Mouse (Mus musculus) neural tube, embryonic 14.5 days (tissue): ENCODE measurements around the gene Prr14l. TPM values are rescaled to one million over a fixed set of nuclear protein-coding genes. Genes with fewer than 3 reads are reported as not detected.
"Not testable (repeated sequence)": the region's sequence is repeated elsewhere in the genome, so short reads cannot be mapped to it uniquely, and the experiment has no call there.

Source experiments
- ATAC-seq: fragments of 200-750 bp; cut with Nextera tagmentation; 2 replicates; pipeline ENCODE4 v1.8.0; 2017; ENCODE audit warnings: low read depth, mild to moderate bottlenecking, moderate TSS enrichment, moderate library complexity
- H3K27ac ChIP-seq: fragments of 300-500 bp; sonication (generic); 2 replicates; pipeline ENCODE4 v1.5.1; 2014; ENCODE audit warnings: low read depth, mild to moderate bottlenecking, control low read depth, low read length, moderate library complexity, mixed read lengths
- H3K27me3 ChIP-seq: fragments of 300-500 bp; sonication (generic); 2 replicates; pipeline ENCODE4 v1.6.1; 2014; ENCODE audit warnings: low read length; ENCODE audit not compliant: control insufficient read depth, insufficient read depth
- H3K36me3 ChIP-seq: fragments of 300-500 bp; sonication (generic); 2 replicates; pipeline ENCODE4 v1.6.1; 2014; ENCODE audit warnings: low read length, mixed read lengths; ENCODE audit not compliant: control insufficient read depth, insufficient read depth
- H3K4me1 ChIP-seq: fragments of 300-500 bp; sonication (generic); 2 replicates; pipeline ENCODE4 v1.6.1; 2014; ENCODE audit warnings: low read length; ENCODE audit not compliant: control insufficient read depth, insufficient read depth
- H3K4me2 ChIP-seq: fragments of 300-500 bp; sonication (generic); 2 replicates; pipeline ENCODE4 v1.6.1; 2014; ENCODE audit warnings: mild to moderate bottlenecking, low read depth, low read length, control low read depth
- H3K4me3 ChIP-seq: fragments of 300-500 bp; sonication (generic); 2 replicates; pipeline ENCODE4 v1.5.1; 2014; ENCODE audit warnings: low read depth, low read length, control low read depth, mixed read lengths
- H3K9ac ChIP-seq: fragments of 300-500 bp; sonication (generic); replicated peaks from 2 replicates; pipeline ENCODE4 v1.6.1; 2014; ENCODE audit warnings: low read depth, mild to moderate bottlenecking, control low read depth, low read length, mixed read lengths
- H3K9me3 ChIP-seq: fragments of 300-500 bp; sonication (generic); 2 replicates; pipeline ENCODE4 v1.6.1; 2016; ENCODE audit warnings: low read length; ENCODE audit not compliant: control insufficient read depth
- WGBS: fragments of 180-500 bp; shearing (Covaris S2); extraction: QIAGEN DNeasy Blood & Tissue Kit; methylation state at CpG from one replicate; pipeline ENCODE4 v1.1.7; 2014; 5-methylcytosine and 5-hydroxymethylcytosine counted together
- polyA plus RNA-seq: library from polyadenylated mRNA; unstranded; fragments of >200 nt; fragmentation: Nextera tagmentation; extraction: Ambion mirVana; gene quantifications from 2 replicates; pipeline ENCODE4 v1.2.1, GENCODE M21; 2014

Gene Prr14l
- polyA plus RNA-seq, 1 experiment from 2014 or later, result 15.6 TPM

GRCm38 (mm10) chr5:32855274-32855673, 1.2 kb upstream of the Prr14l start:
- not testable (repeated sequence) for H3K27me3 ChIP-seq, H3K9ac ChIP-seq, H3K36me3 ChIP-seq, ATAC-seq, H3K4me2 ChIP-seq, H3K4me3 ChIP-seq, H3K9me3 ChIP-seq, H3K27ac ChIP-seq
- H3K4me1 ChIP-seq, result peaks cover 19% of the 10 kb centered on the region
- 100% methylated on average over 2 of the region's 3 CpGs for WGBS

- no peaks in the 10 kb centered on the region for H3K27me3 ChIP-seq
- H3K9me3 ChIP-seq, result no peaks in the 10 kb centered on the region
- no peaks in the 10 kb centered on the region for H3K36me3 ChIP-seq
- H3K27ac ChIP-seq, result no peak overlapping the region; the same call in 1 of the 2 replicates
- 95% methylated on average over 4 of the region's 4 CpGs for WGBS
- no peak overlapping the region for H3K9ac ChIP-seq
- H3K4me1 ChIP-seq, result peaks cover 19% of the 10 kb centered on the region
- H3K4me2 ChIP-seq, result no peak overlapping the region
- no peak for ATAC-seq
- no peak overlapping the region for H3K4me3 ChIP-seq
Observed at GRCm38 (mm10) chr5:32854818-32855217, 762 bp upstream of the Prr14l start.

- 70% methylated on average over 6 of the region's 6 CpGs for WGBS
- H3K4me3 ChIP-seq, result no peak overlapping the region
Observed at GRCm38 (mm10) chr5:32852026-32852425, 2.0 kb downstream of the Prr14l start.

GRCm38 (mm10) chr5:32849580-32849979, 4.5 kb downstream of the Prr14l start:
- ATAC-seq, result not testable (repeated sequence)
- 100% methylated on average over 3 of the region's 3 CpGs for WGBS

More at GRCm38 (mm10) chr5:32852026-32852425, 2.0 kb downstream of the Prr14l start:
- Histone ChIP-seq H3K4me1 (peaks cover 19% of the 10 kb centered on the region), H3K36me3 (no peaks in the 10 kb centered on the region), H3K9me3 (no peaks in the 10 kb centered on the region), H3K9ac (no peak overlapping the region), H3K4me2 (peak overlapping the region; percentile 83; the same call in 1 of the 2 replicates), H3K27ac (no peak overlapping the region), H3K27me3 (no peaks in the 10 kb centered on the region)
- ATAC-seq, result no peak

GRCm38 (mm10) chr5:32849178-32849577, 4.9 kb downstream of the Prr14l start:
- Histone ChIP-seq H3K9ac (no peak overlapping the region), H3K27ac (no peak overlapping the region), H3K4me3 (no peak overlapping the region), H3K36me3 (0 out of 2 replicates have a peak, but pooled peaks cover 2% of the 10 kb centered on the region), H3K9me3 (no peaks in the 10 kb centered on the region), H3K4me2 (no peak overlapping the region), H3K4me1 (peaks cover 19% of the 10 kb centered on the region), H3K27me3 (no peaks in the 10 kb centered on the region)
- 95% methylated on average over 3 of the region's 3 CpGs for WGBS
- ATAC-seq, result no peak

More at GRCm38 (mm10) chr5:32849580-32849979, 4.5 kb downstream of the Prr14l start:
- not testable (repeated sequence) for H3K4me3 ChIP-seq, H3K4me2 ChIP-seq, H3K36me3 ChIP-seq, H3K9me3 ChIP-seq, H3K27me3 ChIP-seq, H3K27ac ChIP-seq, H3K9ac ChIP-seq
- H3K4me1 ChIP-seq, result peaks cover 19% of the 10 kb centered on the region

GRCm38 (mm10) chr5:32840029-32840428, 14.0 kb downstream of the Prr14l start:
- peaks cover 42% of the 10 kb centered on the region for H3K36me3 ChIP-seq
- no peak overlapping the region for H3K9ac ChIP-seq
- H3K9me3 ChIP-seq, result no peaks in the 10 kb centered on the region
- no peak overlapping the region for H3K4me2 ChIP-seq
- H3K4me3 ChIP-seq, result no peak overlapping the region
- H3K27ac ChIP-seq, result no peak overlapping the region
- 89% methylated on average over 2 of the region's 2 CpGs for WGBS
- H3K27me3 ChIP-seq, result no peaks in the 10 kb centered on the region
- no peaks in the 10 kb centered on the region for H3K4me1 ChIP-seq
- ATAC-seq, result no peak

- ATAC-seq, result no peak
- Histone ChIP-seq H3K4me2 (no peak overlapping the region), H3K27ac (no peak overlapping the region), H3K27me3 (no peaks in the 10 kb centered on the region), H3K36me3 (peaks cover 48% of the 10 kb centered on the region), H3K9ac (no peak overlapping the region), H3K4me3 (no peak overlapping the region), H3K9me3 (no peaks in the 10 kb centered on the region), H3K4me1 (no peaks in the 10 kb centered on the region)
- WGBS, result 89% methylated on average over 5 of the region's 5 CpGs
Observed at GRCm38 (mm10) chr5:32836976-32837375, 17.1 kb downstream of the Prr14l start.

- Histone ChIP-seq H3K4me2 (no peak overlapping the region), H3K9me3 (no peaks in the 10 kb centered on the region), H3K4me3 (no peak overlapping the region), H3K4me1 (no peaks in the 10 kb centered on the region), H3K36me3 (peaks cover 47% of the 10 kb centered on the region), H3K27me3 (no peaks in the 10 kb centered on the region), H3K9ac (no peak overlapping the region), H3K27ac (no peak overlapping the region)
- 94% methylated on average over 1 of the region's 1 CpGs for WGBS
- ATAC-seq, result no peak
Observed at GRCm38 (mm10) chr5:32834497-32834896, 19.6 kb downstream of the Prr14l start.

GRCm38 (mm10) chr5:32830054-32830453, 24.0 kb downstream of the Prr14l start:
- 96% methylated on average over 2 of the region's 2 CpGs for WGBS
- no peaks in the 10 kb centered on the region for H3K9me3 ChIP-seq
- H3K4me2 ChIP-seq, result no peak overlapping the region
- H3K4me1 ChIP-seq, result no peaks in the 10 kb centered on the region
- no peaks in the 10 kb centered on the region for H3K27me3 ChIP-seq
- peaks cover 41% of the 10 kb centered on the region for H3K36me3 ChIP-seq
- H3K9ac ChIP-seq, result no peak overlapping the region
- H3K27ac ChIP-seq, result no peak overlapping the region
- no peak for ATAC-seq
- no peak overlapping the region for H3K4me3 ChIP-seq
